Mouse (Mus musculus): ENCODE measurements around the gene Timmdc1.
A peak's percentile ranks its signal among the peaks of the same experiment; 100 is the strongest.

Timmdc1 gene

DNA sequence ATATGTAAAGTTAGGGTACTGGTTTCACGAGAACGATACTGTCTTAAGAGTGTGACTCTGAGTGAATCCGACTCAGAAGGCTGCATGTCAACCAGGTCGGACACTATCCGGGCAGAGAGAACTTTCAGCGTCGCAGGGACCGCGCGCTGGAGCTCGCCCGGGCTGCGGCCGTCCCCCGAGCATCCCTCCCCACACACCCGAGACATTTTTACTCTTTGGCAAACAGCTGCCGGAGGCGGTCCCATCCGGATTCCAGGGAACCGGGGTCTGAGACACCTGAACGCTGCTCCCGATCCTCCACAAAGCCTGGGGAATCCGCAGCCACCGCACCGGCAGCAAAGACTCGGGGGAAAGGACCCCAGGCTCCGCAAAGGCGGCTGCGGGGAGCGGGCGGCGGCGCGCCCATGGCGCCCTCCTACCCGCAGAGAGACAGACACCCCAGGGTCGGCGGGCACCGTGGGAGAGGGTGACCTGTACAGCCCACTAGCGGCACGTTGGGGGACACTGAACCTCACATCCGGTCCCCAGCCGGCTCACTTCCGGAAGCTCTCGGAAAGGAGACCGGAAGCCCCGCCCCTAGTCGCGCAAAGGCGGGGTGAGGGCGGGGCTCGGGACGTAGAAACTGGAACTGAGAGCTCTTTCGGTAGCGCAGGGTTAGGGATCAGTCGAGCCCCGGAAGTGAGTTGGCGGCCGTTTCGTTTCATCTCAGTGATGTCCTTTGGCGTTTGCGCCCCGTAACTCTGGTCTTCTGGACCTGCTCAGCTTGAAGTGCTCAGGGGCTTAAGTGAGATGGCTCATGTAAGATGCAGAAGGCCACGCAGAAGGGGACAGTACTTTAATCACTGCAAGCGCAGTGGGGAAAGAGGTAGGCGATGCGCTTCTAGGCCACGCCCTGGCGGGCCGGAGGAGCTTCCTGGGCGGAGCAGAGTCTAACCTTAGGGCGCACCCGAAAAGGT is at the start of gene Timmdc1:
Gene Timmdc1, minus strand, starts transcription at position 535 of the 956 bp plus-strand sequence.
- peak; percentile 89 to 92 for DNase-seq (ENCODE audit: low spot score in 2 of 2)

DNA sequence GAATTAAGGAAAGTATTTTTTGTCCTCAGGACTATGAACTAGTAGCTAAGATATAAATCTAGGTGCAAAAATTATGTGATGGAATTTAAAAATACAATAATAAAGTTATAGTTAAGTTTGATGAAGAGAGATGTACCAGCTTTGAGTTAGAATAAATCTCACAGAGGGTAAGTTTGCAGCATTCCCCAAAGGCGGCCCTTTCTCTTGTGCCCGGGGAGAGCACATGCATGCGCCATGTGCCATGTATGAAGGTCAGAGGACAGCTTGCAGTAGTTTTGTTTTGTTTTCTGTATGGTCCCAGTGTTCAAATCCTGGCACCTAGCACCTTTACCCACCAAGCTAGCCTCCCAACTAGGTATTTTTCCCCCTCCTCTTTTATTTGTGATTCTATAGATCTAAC is 49.0 kb upstream of the Timmdc1 start:
- DNase-seq (ENCODE audit: low spot score in 2 of 2) = no peak

DNA sequence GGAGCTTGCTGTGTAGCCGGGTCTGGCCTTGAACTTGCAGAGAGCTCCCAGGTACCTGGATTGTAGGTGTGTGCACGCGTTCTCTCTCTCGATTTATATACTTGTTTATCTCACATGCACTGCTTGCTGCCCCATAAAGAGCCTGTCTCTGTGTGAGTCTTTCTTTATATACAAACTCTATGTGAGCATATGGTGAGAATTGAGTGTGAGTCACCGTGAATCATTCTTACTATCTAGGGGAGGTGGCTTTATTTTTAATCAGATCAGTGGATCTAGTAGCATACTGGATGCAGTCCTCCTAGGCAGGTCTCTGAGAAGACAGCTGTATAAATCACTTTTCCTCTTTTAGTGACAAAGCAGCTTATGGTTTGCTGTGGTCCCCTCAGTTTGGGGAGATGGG is 45.7 kb upstream of the Timmdc1 start:
- no peak for DNase-seq (ENCODE audit: low spot score in 2 of 2)

DNA sequence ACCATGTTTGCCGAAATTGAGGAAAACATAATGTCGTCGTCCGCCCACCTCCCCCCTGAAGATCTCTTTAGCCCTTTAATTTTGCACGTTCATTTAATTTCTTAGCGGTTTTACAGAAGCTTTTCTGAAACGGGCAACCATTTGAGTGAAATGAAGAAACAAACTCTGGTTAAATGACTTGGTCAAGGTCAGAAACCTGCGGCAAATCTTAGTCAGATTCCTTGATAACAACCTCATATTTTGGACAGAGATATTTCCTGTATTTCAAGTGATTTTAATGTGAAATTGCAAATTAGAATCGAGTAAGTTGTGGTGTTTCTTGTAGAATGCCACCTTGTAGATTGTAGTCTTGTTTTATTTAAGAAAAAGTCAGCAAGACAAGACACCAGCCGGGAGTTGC is 41.1 kb upstream of the Timmdc1 start:
- DNase-seq (ENCODE audit: low spot score in 2 of 2) = no peak

DNA sequence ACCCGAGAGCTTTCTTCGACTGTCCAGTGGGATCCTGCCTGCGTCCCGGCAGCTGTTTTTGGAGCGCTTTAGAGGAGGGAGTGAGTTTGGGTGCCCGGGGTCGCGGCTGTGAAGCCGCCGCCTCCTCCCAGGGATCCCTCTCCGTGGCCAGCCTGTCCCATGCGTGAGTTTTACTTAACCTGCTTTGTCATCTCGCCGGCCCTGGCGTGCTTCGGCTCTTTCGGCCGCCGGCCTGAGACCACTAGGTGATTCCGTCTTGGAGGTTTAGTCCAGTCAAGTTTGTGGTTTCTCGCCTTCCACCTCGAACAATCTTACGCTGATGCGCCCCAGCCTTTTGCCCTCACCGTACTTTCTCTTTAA is 40.5 kb upstream of the Timmdc1 start:
- no peak for DNase-seq (ENCODE audit: low spot score in 2 of 2)

DNA sequence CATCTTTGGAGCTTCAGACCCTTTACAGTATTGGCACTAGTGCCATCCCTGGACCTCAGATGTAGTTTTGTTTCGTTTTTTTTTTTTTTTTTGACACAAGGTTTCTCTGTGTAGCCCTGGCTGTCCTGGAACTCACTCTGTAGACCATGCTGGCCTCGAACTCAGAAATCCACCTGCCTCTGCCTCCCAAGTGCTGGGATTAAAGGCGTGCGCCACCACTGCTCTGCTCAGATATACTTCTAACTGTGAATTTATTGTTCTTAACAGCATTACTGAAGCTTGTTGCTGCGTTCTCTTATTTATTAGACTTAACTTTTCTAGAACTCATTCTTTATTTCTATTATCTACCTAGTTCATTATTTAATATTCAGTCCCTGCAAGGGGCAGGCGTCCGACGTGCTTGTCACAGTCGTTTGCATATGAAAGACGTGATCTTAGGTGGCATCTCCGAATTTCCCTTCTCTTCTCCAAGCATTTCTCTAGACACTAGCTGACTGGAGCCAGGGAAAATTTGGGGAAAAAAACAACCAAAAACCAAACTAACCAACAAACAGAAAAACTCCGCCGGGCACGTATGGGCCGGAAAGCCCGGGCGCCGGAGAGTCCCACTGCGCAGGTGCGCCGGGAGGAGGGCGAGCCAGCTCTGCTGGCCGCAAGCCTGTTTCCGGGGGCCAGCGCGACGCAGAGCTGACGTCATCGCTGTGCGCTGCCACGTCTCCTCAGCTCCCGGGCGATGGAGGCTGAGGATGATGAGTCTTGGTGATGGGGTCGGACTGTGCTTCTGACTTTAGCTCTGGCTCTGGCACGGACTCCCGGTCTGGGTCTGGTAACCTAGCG is 39.9 kb upstream of the Timmdc1 start:
- peak; percentile 90 for DNase-seq (ENCODE audit: low spot score in 2 of 2)

DNA sequence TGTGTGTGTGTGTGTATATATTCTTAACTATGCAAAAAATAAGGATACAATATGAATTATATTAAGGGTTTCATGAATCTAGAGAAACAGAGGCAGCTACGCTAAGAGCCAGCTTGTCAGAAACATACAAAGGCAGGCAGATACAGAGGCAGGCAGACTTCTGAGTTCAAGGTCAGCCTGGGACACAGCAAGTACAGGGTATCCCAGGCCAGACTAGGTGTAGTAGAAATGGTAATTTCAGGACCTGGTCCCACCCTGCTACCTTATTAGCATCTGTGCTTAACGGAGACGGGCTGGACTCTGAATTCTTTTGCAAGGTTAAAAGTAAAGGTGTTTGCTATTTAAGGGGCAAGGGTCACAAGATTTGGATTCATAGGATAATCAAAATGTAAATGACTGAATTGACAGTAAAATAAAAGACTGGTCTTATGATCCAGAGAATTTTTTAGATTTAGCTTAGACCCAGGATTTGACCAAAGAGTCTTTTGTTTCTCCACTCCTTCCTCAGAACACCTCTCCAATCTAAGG is 35.8 kb upstream of the Timmdc1 start, which contains the start of gene Tmem39a:
Gene Tmem39a, plus strand, starts transcription at position 478 of the 528 bp plus-strand sequence.
- no peak for DNase-seq (ENCODE audit: low spot score in 2 of 2)

DNA sequence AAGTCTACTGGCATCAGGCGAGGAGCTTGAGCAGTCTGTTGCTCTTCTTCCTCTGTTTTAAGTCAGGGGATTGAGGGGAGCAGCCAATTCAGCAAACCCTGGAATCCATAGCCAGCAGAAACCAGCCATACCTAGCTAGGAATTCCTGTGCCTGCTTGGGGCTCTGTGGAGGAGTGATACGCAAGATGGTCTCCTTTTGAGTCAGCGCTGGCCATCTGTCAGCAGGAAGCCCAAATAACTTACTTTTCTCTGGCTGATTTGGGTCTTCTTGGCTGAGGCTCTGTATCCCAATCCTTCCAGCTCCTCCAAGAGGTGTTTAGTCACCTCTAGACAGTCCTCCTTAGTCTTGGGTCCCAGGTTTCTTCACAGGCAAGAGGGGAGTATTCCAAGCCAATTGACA is 33.5 kb upstream of the Timmdc1 start:
- no peak for DNase-seq (ENCODE audit: low spot score in 2 of 2)

DNA sequence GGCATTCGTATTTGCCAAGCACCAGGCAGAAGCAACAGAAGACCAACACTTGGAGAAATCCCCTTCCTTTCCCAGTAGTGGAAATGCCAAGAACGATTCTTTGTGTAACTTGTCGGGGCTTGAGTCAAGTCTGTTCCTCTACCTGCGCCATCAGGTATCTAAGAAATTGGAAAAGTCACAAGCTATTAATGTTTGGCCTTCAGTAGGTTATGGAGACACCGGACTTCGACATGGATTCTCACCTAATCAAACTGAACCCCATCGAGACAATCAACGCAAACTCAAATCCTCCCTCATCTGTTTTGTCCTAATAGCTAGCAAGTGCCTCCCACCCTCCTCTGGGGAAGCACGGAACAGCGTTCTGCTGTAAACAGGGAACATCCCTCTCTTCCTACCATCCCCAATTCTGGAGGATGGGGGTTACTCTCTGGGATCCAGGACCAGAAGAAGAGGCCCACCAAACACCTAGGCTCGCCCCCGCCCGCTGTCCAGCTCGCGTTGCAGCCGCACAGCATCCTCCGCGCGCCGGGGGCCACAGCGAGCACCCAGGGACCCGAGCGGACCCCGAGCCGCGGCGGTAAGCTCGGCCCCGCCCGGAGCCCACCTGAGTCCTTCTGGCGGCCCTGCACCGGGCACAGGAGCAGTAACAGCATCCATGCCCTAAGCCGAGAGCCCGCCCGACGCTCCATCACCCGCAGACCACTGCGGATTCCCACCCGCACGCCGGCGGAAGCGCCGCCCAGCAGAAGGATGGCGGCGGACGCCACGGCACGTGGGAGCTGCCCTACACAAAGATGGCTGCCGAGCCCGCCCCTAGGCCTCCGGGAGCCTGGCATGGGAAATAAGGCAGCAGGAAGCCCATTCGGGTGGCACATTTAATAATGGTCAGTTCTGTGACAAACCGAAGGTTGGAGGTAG is 27.3 kb upstream of the Timmdc1 start, which contains the start of gene Poglut1:
Gene Poglut1, minus strand, starts transcription at position 780 of the 918 bp plus-strand sequence.
- DNase-seq (ENCODE audit: low spot score in 2 of 2) = peak; percentile 63 to 69

DNA sequence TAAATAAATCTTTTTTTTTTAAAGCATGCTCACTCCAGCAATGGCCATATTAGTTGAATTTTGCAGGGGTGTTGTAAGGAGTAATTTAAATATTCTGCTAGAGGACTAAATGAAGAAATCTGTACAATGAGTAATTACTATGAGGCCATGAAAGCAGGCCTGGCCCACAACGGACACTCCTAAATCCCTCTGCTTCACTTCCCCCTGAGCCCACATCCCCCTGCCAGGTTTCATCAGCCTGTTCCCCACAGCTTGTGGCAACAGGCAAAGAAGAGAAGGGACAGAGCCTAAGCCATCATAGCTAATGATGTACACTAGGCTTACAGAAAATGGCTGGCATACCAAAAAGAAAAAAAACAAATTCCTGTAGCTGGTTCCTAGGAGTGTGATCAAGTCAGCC is 25.5 kb upstream of the Timmdc1 start:
- no peak for DNase-seq (ENCODE audit: low spot score in 2 of 2)

DNA sequence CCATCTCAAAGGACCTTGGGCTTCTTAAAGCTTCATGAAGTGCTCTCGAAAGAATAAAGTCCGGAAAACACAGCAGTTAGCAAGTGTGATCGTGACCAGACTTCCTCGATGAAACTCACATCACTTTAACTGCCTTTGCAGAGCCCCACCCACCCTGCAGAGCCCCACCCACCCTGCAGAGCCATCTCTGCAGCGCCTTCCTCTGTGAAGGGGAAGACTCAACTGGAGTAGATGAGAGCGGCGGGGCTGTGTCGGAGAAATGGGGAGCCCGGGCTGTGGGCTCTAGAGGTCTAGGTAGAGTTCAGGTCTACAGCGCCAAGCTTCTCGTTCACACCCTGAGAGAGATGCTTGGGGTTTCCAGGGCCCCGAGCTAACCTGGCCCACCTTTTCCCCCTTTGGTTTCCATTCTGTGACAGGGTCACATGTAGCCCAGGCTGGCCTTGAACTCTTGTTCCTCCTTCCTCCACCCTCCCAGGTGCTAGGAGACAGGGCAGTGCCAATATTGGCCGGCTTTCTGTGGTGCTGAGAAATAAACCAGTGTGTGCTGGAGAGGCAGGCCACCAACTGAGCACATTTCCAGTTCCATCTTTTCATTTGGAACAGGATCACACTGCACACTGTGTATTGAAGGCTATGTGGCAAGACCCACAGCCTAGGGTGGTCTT is 16.4 kb upstream of the Timmdc1 start:
- DNase-seq (ENCODE audit: low spot score in 2 of 2) = no peak

DNA sequence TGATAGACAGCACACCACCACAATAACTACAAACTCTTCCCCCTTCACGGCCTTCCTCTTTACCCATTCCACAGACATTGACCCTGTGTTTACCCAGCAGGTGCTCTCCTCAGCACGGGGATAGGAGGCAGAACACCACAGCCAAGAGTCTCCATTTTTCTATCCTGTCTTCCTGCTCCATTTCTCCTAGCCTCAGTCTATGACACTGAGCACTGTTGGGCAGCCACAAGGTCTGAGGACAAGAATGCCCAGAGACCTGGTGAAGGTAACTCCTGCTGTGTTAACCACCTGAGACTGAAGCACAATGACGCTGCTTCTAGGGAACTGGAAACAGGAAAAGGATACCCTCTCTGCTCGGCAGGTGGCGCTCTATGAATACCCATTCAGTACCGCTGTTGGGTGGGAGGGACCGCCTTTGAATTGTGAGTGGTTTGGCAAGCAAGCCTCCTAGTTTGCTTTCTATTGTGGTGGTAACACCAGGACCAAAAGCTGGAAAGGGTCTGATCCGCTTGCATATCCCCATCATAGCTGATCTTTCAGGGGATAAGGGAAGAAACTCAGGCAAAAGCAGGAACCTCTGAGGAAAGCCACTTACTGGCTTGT is 14.2 kb upstream of the Timmdc1 start:
- DNase-seq (ENCODE audit: low spot score in 2 of 2) = peak; percentile 35 to 61

DNA sequence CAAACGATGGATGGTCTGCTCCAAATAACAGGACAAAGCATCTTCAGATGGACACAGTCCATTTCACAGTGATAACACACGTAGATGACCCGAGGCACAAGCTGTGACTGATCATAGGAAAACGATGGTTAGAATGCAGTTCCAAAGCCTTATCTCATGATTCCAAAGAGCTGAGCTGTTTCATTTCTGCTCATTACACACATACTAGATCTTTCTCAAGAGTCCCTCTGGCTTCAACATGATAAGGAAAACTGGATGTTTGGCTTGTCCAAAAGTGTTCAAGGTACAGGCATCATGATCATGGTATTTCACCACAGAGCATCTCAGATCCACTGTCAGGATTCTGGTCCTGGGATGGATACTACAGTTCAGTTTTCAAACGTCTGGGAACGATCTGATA is 3.8 kb upstream of the Timmdc1 start:
- no peak for DNase-seq (ENCODE audit: low spot score in 2 of 2)

DNA sequence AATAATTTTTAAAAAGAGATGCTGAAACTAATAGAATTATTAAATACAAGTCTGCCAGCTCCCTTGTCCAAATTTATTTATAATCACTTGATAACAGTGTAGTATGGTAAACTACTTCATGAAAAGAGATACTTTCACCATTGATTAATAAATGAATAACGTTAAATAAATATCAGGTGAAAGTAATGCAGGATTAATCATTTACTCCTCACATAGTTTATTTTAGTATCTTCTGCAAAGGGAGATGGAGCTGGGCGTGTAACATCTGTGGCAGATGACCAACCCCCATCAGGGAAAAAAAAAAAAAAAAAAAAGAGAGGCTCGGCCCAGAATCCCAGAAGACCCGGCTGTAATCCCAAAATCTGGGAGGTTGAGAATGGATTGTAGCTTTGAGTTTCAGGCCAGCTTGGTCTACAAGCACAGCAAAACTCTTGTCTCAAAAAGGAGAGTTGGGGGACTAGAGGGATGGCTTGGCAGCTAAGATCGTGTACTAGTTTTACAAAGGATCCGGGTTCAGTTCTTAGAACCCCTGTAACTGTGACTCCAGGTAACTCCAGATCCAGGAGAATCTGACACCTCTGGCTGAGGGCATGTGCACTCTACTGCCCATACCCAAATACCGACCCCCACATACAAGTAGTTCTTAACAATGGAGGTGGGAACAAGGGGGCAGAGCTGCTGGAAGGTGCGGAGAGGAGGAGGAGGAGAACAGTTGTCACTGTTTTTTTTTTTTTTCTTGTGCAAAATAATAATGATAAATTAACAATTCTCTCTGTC is 1.1 kb downstream of the Timmdc1 start:
- no peak for DNase-seq (ENCODE audit: low spot score in 2 of 2)

DNA sequence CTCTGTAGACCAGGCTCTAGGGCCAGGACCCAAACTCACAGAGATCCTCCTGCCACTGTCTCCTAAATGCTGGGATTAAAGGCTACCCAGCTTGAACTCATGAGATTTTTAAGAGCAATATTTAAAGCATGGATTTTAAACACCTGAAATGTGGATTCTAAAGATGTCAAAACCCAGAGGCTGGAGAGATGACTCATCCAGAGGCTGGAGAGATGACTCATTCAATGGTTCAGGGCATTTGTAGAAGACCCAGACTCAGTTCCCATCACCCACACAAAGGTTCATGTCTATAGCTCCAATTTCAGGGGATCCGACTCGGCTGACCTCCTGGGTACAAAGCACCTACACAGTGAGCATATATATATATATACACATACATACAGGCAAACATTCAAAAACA is 3.3 kb downstream of the Timmdc1 start:
- no peak for DNase-seq (ENCODE audit: low spot score in 2 of 2)

DNA sequence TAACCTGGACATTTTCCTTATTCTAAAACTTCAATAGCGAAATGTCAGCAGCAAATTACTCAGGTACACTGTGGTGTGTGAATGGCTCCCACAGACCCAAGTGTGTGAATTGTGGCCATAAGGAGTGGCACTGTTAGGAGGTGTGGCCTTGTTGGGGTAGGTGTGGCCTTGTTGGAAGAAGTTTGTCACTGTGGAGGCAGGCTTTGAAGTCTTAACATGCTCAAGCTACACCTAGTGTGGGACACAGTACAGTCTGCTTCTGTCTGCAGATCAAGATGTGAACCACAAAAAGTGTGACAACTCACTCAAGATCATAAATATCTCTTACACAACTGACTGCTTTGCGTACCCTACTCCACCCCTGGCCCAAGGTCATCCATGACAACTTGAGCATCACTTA is 11.6 kb downstream of the Timmdc1 start:
- no peak for DNase-seq (ENCODE audit: low spot score in 2 of 2)

DNA sequence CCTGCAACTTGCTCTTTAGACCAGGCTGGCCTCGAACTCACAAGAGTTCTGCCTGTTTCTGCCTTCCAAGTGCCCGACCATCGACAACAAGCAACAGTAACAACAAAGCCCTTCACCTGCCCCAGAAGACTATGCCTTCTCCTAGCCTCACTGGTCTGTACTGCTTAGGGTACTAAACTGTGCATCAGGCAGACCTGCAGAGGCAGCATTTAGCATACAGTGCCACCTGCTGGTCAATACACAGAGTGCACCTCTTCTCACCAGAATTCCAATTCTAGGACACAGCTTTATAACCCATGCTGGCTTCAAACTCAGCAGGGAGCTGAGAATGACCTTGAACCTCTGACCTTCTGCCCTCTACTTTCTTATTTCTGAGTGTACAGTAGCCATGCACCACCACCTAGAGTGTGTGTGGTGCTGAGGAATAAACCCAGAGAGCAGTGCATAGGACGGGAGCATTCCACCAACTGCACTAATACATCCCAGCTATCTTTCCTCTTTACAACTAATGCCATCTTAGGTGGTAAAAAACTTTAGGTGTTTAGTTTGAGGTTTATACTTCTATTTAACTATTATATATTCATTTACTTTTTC is 16.3 kb downstream of the Timmdc1 start:
- DNase-seq (ENCODE audit: low spot score in 2 of 2) = peak; percentile 22 to 32

DNA sequence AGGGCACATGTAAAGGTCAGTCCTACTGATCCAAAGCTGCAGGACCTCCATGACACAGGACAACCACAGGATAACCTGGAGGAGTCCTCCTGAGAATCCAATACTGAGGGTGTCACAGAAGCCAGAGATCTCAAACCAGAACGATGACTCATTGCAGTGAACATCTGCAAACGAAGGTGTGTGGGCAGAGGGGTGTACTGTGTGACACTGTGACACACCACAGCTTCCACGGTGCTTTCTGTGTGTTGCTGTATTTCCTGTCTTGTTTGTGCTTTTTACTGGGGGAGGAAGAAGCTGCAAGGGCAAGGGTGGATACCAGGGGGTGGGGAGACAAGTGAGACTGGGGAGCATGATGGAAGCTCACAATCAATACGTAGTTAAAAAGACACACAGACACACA is 18.9 kb downstream of the Timmdc1 start:
- no peak for DNase-seq (ENCODE audit: low spot score in 2 of 2)

DNA sequence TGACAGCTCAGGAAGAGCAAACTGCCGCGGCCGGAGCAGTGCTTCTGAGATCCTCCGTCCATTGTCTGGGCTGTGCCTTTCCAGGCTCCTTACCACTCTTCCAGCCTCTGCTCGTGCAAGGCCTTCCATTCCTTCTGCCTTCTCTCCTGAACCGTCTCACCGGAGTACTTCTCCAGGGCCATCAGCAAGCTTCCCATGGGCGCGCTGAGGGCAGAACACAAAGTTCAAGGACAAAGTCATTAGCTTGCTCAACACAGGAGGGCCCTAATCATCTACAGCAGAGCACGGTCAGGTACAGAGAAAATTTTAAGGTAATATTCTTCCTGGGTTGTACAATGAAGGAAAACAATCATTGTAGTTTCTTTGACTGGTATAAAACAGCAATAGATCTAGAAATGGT is 20.0 kb downstream of the Timmdc1 start:
- DNase-seq (ENCODE audit: low spot score in 2 of 2) = no peak

Data from urinary bladder, adult 18-20 months (tissue).